Mouse (Mus musculus) limb, embryonic 14.5 days (tissue): Measurements from ENCODE around the gene Wfikkn2. TPM values are rescaled to one million over a fixed set of nuclear protein-coding genes. Genes with fewer than 3 reads are reported as not detected.
"Not testable (repeated sequence)": the region's sequence is repeated elsewhere in the genome, so short reads cannot be mapped to it uniquely, and the experiment has no call there.

Experiments
- ATAC-seq: fragments of 200-750 bp; cut with Nextera tagmentation; 2 replicates; pipeline ENCODE4 v1.8.0; 2017; ENCODE audit warnings: low read depth, moderate number of reproducible peaks, moderate TSS enrichment; ENCODE audit not compliant: low FRiP score
- DNase-seq: peaks from one replicate; pipeline ENCODE4 v3.0.0-alpha.2; 2015; ENCODE audit warnings: low spot score
- H3K27ac ChIP-seq: fragments of 300-500 bp; sonication (generic); replicated peaks from 2 replicates; pipeline ENCODE4 v1.5.1; 2014; ENCODE audit warnings: low read depth, mild to moderate bottlenecking, low read length, moderate library complexity, mixed read lengths
- H3K27me3 ChIP-seq: fragments of 300-500 bp; sonication (generic); 2 replicates; pipeline ENCODE4 v1.6.1; 2014; ENCODE audit warnings: low read length, mixed read lengths; ENCODE audit not compliant: control insufficient read depth, insufficient read depth
- H3K36me3 ChIP-seq: fragments of 300-500 bp; sonication (generic); 2 replicates; pipeline ENCODE4 v1.6.1; 2014; ENCODE audit warnings: mild to moderate bottlenecking, low read length, moderate library complexity, mixed read lengths; ENCODE audit not compliant: control insufficient read depth, insufficient read depth
- H3K4me1 ChIP-seq: fragments of 300-500 bp; sonication (generic); 2 replicates; pipeline ENCODE4 v1.6.1; 2014; ENCODE audit warnings: antibody characterized with exemption, low read length, mixed read lengths; ENCODE audit not compliant: control insufficient read depth, insufficient read depth
- H3K4me2 ChIP-seq: fragments of 300-500 bp; sonication (generic); replicated peaks from 2 replicates; pipeline ENCODE4 v1.6.1; 2014; ENCODE audit warnings: low read depth, mild to moderate bottlenecking, low read length, moderate library complexity; ENCODE audit not compliant: severe bottlenecking
- H3K4me3 ChIP-seq: fragments of 300-500 bp; sonication (generic); replicated peaks from 2 replicates; pipeline ENCODE4 v1.5.1; 2014; ENCODE audit warnings: low read length
- H3K9ac ChIP-seq: fragments of 300-500 bp; sonication (generic); 2 replicates; pipeline ENCODE4 v1.6.1; 2014; ENCODE audit warnings: mild to moderate bottlenecking, low read depth, low read length, moderate library complexity; ENCODE audit not compliant: severe bottlenecking
- H3K9me3 ChIP-seq: fragments of 300-500 bp; sonication (generic); 2 replicates; pipeline ENCODE4 v1.6.1; 2016; ENCODE audit warnings: low read length; ENCODE audit not compliant: control insufficient read depth
- POLR2A ChIP-seq: fragments of 200-500 bp; IDR thresholded peaks from 2 replicates; pipeline ENCODE4 v1.8.0; 2012; ENCODE audit warnings: inconsistent platforms, mild to moderate bottlenecking, moderate library complexity, borderline replicate concordance; ENCODE audit not compliant: insufficient read depth, insufficient read length; ENCODE audit errors: extremely low read depth
- WGBS: fragments of 180-500 bp; shearing (Covaris S2); extraction: QIAGEN DNeasy Blood & Tissue Kit; methylation state at CpG from one replicate; pipeline ENCODE4 v1.1.7; 2014; 5-methylcytosine and 5-hydroxymethylcytosine counted together
- polyA plus RNA-seq, 2 experiments: library from polyadenylated mRNA; depleted of rRNA in 1 of 2; stranded (reverse) in 1 of 2; unstranded in 1 of 2; fragments of >200 nt; fragmentation: Nextera tagmentation in 1 of 2; extraction: Ambion mirVana in 1 of 2; gene quantifications; 2 replicates each; pipeline versions ENCODE4 v1.2.1 to v1.2.3; 2012 to 2014

Gene Wfikkn2
- polyA plus RNA-seq, 2 experiments: 9.7 to 19.9 TPM

GRCm38 (mm10) chr11:94269906-94270305, 24.1 kb upstream of the Wfikkn2 start:
- Histone ChIP-seq H3K4me1 (peaks cover 5% of the 10 kb centered on the region; the same call in 1 of the 2 replicates), H3K36me3 (no peaks in the 10 kb centered on the region), H3K9me3 (no peaks in the 10 kb centered on the region), H3K4me2 (no peak overlapping the region), H3K9ac (no peak overlapping the region), H3K4me3 (no peak overlapping the region), H3K27me3 (no peaks in the 10 kb centered on the region), H3K27ac (no peak overlapping the region)
- WGBS: 87% methylated on average over 7 of the region's 7 CpGs
- no peak for TF ChIP-seq POLR2A
- no peak for ATAC-seq
- DNase-seq: no peak

GRCm38 (mm10) chr11:94268761-94269160, 23.0 kb upstream of the Wfikkn2 start:
- Histone ChIP-seq H3K4me2 (no peak overlapping the region), H3K9me3 (no peaks in the 10 kb centered on the region), H3K36me3 (no peaks in the 10 kb centered on the region), H3K27me3 (no peaks in the 10 kb centered on the region), H3K27ac (no peak overlapping the region), H3K4me1 (peaks cover 11% of the 10 kb centered on the region; the same call in 1 of the 2 replicates), H3K4me3 (no peak overlapping the region), H3K9ac (no peak overlapping the region)
- DNase-seq: no peak
- TF ChIP-seq POLR2A: no peak
- ATAC-seq: no peak

- not testable (repeated sequence) for H3K4me3 ChIP-seq, H3K9ac ChIP-seq, DNase-seq, ATAC-seq, H3K36me3 ChIP-seq, H3K27ac ChIP-seq, H3K9me3 ChIP-seq, H3K4me2 ChIP-seq, H3K27me3 ChIP-seq
- WGBS: 81% methylated on average over 3 of the region's 3 CpGs
- H3K4me1 ChIP-seq: peaks cover 11% of the 10 kb centered on the region; the same call in 1 of the 2 replicates
Measured at GRCm38 (mm10) chr11:94266155-94266554, 20.4 kb upstream of the Wfikkn2 start.

- Histone ChIP-seq H3K4me2 (peak overlapping the region; percentile 60), H3K9ac (peak overlapping the region; percentile 48), H3K4me1 (peaks cover 11% of the 10 kb centered on the region; the same call in 1 of the 2 replicates), H3K9me3 (no peaks in the 10 kb centered on the region), H3K4me3 (peak overlapping the region; percentile 32), H3K27me3 (no peaks in the 10 kb centered on the region), H3K36me3 (no peaks in the 10 kb centered on the region), H3K27ac (peak overlapping the region; percentile 70; the same call in 1 of the 2 replicates)
- WGBS: 2% methylated on average over 18 of the region's 18 CpGs
- ATAC-seq: peak; percentile 74
- DNase-seq: peak; percentile 61
- TF ChIP-seq POLR2A: no peak
Measured at GRCm38 (mm10) chr11:94265134-94265785, 19.5 kb upstream of the Wfikkn2 start.

DNA sequence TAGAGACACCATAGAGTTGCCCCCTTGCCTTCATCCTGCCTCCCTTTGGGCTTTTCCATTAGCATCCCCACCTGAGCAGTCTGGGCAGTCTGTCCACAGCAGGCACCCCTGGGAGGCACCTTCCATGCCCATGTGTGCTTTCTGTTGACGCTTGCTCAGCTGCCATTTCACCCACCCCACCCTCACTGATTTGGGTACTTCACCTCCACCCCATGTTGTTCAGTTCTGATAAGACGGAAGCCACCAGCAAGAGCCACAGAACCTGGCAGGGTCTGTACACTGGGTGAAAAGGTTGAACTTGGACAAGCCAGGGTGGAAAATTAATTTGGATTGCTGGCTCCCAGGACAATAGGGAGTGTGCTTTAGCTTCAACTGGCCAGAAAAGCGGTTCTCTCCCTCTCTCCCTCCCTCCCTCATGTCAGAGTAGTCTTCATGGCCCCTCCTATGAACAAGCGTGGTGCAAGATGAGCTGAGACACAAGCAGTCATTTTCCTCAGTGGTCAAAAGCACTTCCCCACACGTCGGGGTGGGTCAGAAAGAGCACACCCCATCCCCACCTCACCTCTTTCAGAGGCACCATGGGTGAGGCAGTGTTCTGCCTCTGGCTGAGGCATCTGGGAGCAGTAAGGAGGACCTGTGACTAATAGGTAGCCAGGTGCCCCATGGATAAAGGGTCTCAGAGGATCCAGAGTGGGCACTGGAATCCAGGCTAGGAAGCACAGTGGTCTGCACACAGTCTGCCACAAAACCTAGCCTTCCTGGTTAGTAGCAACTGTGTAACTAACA, 16.0 kb upstream of the Wfikkn2 start:
- no peak for ATAC-seq
- Histone ChIP-seq H3K9me3 (no peaks in the 10 kb centered on the region), H3K4me3 (no peak overlapping the region), H3K27me3 (no peaks in the 10 kb centered on the region), H3K4me1 (peaks cover 11% of the 10 kb centered on the region; the same call in 1 of the 2 replicates), H3K36me3 (no peaks in the 10 kb centered on the region), H3K27ac (no peak overlapping the region), H3K9ac (no peak overlapping the region), H3K4me2 (no peak overlapping the region)
- no peak for DNase-seq
- 64% methylated on average over 6 of the region's 6 CpGs for WGBS
- TF ChIP-seq POLR2A: no peak
